Mouse (Mus musculus) midbrain, postnatal 0 days (tissue): ENCODE measurements around the gene Rftn1. TPM values are rescaled to one million over a fixed set of nuclear protein-coding genes. Genes with fewer than 3 reads are reported as not detected.

Source experiments
- ATAC-seq: fragments of 200-750 bp; cut with Nextera tagmentation; 2 replicates; pipeline ENCODE4 v1.8.0; 2017; ENCODE audit warnings: moderate number of reproducible peaks, mild to moderate bottlenecking, moderate TSS enrichment, moderate library complexity; ENCODE audit not compliant: low FRiP score
- DNase-seq: peaks from one replicate; pipeline ENCODE4 v3.0.0-alpha.2; 2015; ENCODE audit warnings: low spot score
- H3K27ac ChIP-seq: fragments of 300-500 bp; sonication (generic); 2 replicates; pipeline ENCODE4 v1.5.1; 2014; ENCODE audit warnings: low read depth, mild to moderate bottlenecking, low read length, mixed read lengths
- H3K27me3 ChIP-seq: fragments of 300-500 bp; sonication (generic); 2 replicates; pipeline ENCODE4 v1.6.1; 2014; ENCODE audit warnings: low read length, control low read depth, mixed read lengths; ENCODE audit not compliant: insufficient read depth
- H3K36me3 ChIP-seq: fragments of 300-500 bp; sonication (generic); 2 replicates; pipeline ENCODE4 v1.6.1; 2014; ENCODE audit warnings: low read length, control low read depth, mixed read lengths; ENCODE audit not compliant: insufficient read depth
- H3K4me1 ChIP-seq: fragments of 300-500 bp; sonication (generic); 2 replicates; pipeline ENCODE4 v1.6.1; 2014; ENCODE audit warnings: mild to moderate bottlenecking, control low read depth, antibody characterized with exemption, low read length, mixed read lengths; ENCODE audit not compliant: insufficient read depth
- H3K4me2 ChIP-seq: fragments of 300-500 bp; sonication (generic); 2 replicates; pipeline ENCODE4 v1.6.1; 2014; ENCODE audit warnings: low read depth, mild to moderate bottlenecking, low read length, mixed read lengths; ENCODE audit not compliant: poor library complexity, severe bottlenecking
- H3K4me3 ChIP-seq: fragments of 300-500 bp; sonication (generic); 2 replicates; pipeline ENCODE4 v1.5.1; 2014; ENCODE audit warnings: low read depth, mild to moderate bottlenecking, low read length, moderate library complexity
- H3K9ac ChIP-seq: fragments of 300-500 bp; sonication (generic); replicated peaks from 2 replicates; pipeline ENCODE4 v1.6.1; 2014; ENCODE audit warnings: mild to moderate bottlenecking, low read length, moderate library complexity, mixed read lengths; ENCODE audit not compliant: poor library complexity, severe bottlenecking
- H3K9me3 ChIP-seq: fragments of 300-500 bp; sonication (generic); 2 replicates; pipeline ENCODE4 v1.6.1; 2016; ENCODE audit warnings: low read length, control low read depth
- CTCF ChIP-seq: IDR thresholded peaks from 2 replicates; pipeline ENCODE4 v1.5.1; 2016; ENCODE audit warnings: antibody characterized with exemption, mild to moderate bottlenecking
- WGBS: fragments of 180-500 bp; shearing (Covaris S2); extraction: QIAGEN DNeasy Blood & Tissue Kit; methylation state at CpG from one replicate; pipeline ENCODE4 v1.1.7; 2014; 5-methylcytosine and 5-hydroxymethylcytosine counted together
- polyA plus RNA-seq: library from polyadenylated mRNA; unstranded; fragments of >200 nt; fragmentation: Nextera tagmentation; extraction: Ambion mirVana; gene quantifications from 2 replicates; pipeline ENCODE4 v1.2.1, GENCODE M21; 2015
- total RNA-seq: library from RNA; depleted of rRNA; stranded (reverse); fragments of >200 nt; gene quantifications from 2 replicates; pipeline ENCODE4 v1.2.3, GENCODE M21; 2014

Gene Rftn1
- total and polyA plus RNA-seq, 2 experiments from 2014 or later = 28.2 to 46.4 TPM

- ATAC-seq (no peak), DNase-seq (no peak)
- Histone ChIP-seq H3K36me3 (no peaks in the 10 kb centered on the region), H3K4me2 (no peak overlapping the region), H3K4me3 (no peak overlapping the region), H3K9ac (no peak overlapping the region), H3K27ac (no peak overlapping the region), H3K9me3 (no peaks in the 10 kb centered on the region), H3K27me3 (no peaks in the 10 kb centered on the region), H3K4me1 (no peaks in the 10 kb centered on the region)
- 70% methylated on average over 7 of the region's 7 CpGs for WGBS
- TF ChIP-seq CTCF = no peak
Measured at GRCm38 (mm10) chr17:50052741-50053468, 137.6 kb downstream of the Rftn1 start.

GRCm38 (mm10) chr17:50050456-50050855, 140.0 kb downstream of the Rftn1 start:
- Histone ChIP-seq H3K36me3 (no peaks in the 10 kb centered on the region), H3K9me3 (no peaks in the 10 kb centered on the region), H3K4me2 (no peak overlapping the region), H3K27me3 (no peaks in the 10 kb centered on the region), H3K9ac (no peak overlapping the region), H3K4me1 (no peaks in the 10 kb centered on the region), H3K27ac (no peak overlapping the region), H3K4me3 (no peak overlapping the region)
- 90% methylated on average over 9 of the region's 9 CpGs for WGBS
- ATAC-seq = no peak
- no peak for DNase-seq
- no peak for TF ChIP-seq CTCF

GRCm38 (mm10) chr17:50048209-50048608, 142.3 kb downstream of the Rftn1 start:
- no peak for TF ChIP-seq CTCF
- no peaks in the 10 kb centered on the region for H3K9me3 ChIP-seq
- no peaks in the 10 kb centered on the region for H3K4me1 ChIP-seq
- 59% methylated on average over 9 of the region's 9 CpGs for WGBS
- H3K4me2 ChIP-seq = no peak overlapping the region
- no peak overlapping the region for H3K4me3 ChIP-seq
- no peak overlapping the region for H3K27ac ChIP-seq
- H3K27me3 ChIP-seq = no peaks in the 10 kb centered on the region
- DNase-seq = peak; percentile 14
- no peak for ATAC-seq
- no peak overlapping the region for H3K9ac ChIP-seq
- H3K36me3 ChIP-seq = no peaks in the 10 kb centered on the region

- H3K36me3 ChIP-seq = no peaks in the 10 kb centered on the region
- H3K9ac ChIP-seq = no peak overlapping the region
- ATAC-seq (no peak), DNase-seq (peak; percentile 19)
- H3K4me3 ChIP-seq = no peak overlapping the region
- no peak overlapping the region for H3K27ac ChIP-seq
- H3K27me3 ChIP-seq = no peaks in the 10 kb centered on the region
- no peak overlapping the region for H3K4me2 ChIP-seq
- no peaks in the 10 kb centered on the region for H3K9me3 ChIP-seq
- TF ChIP-seq CTCF = no peak
- no peaks in the 10 kb centered on the region for H3K4me1 ChIP-seq
- WGBS = 91% methylated on average over 12 of the region's 12 CpGs
Measured at GRCm38 (mm10) chr17:50047182-50047581, 143.3 kb downstream of the Rftn1 start.

- Histone ChIP-seq H3K27ac (no peak overlapping the region), H3K4me1 (no peaks in the 10 kb centered on the region), H3K4me3 (no peak overlapping the region), H3K9me3 (no peaks in the 10 kb centered on the region), H3K9ac (no peak overlapping the region), H3K4me2 (no peak overlapping the region), H3K27me3 (no peaks in the 10 kb centered on the region), H3K36me3 (no peaks in the 10 kb centered on the region)
- ATAC-seq = no peak
- no peak for DNase-seq
- WGBS = 95% methylated on average over 3 of the region's 3 CpGs
- TF ChIP-seq CTCF = no peak
Measured at GRCm38 (mm10) chr17:50040727-50041410, 149.6 kb downstream of the Rftn1 start.
